Mouse (Mus musculus): ENCODE data around the gene Grrp1. TPM values are rescaled to one million over a fixed set of nuclear protein-coding genes. Genes with fewer than 3 reads are reported as not detected.
"Not testable (repeated sequence)": the region's sequence is repeated elsewhere in the genome, so short reads cannot be mapped to it uniquely, and the experiment has no call there.

Gene Grrp1
- not detected for polyA plus RNA-seq (2017; shearing (Covaris generic))

DNA sequence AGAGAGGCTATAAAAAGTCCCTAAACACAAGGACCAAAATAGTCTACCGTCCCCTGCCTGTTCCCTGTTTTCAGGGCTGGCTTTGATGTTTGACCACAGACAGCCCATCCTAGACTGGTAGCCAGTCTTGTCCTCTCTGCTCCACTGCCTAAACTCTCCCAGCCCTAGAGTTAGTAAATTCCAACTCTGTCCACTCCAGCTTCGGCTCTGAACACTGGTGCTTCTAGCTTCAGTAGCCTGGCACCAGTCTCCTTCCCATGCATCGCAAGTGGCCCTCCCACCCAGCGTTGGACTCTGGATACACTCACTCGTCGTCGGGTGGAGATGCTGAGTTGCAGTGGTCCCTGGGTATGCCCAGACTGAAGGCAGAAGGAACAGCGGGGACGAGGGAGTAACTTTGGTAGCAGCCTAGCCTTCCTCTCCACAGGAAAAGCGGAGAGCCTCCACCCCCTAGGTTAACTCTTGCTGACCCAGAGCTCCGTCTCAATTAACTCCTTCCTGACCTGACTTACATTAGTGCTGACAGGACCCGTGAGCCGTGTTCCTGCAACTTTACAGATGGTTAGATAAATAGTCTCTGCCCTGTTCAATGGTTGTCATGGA, at the start of gene Grrp1:
Gene Grrp1, minus strand, starts transcription at position 385 of the 603 bp plus-strand sequence.
- no peak for ATAC-seq

DNA sequence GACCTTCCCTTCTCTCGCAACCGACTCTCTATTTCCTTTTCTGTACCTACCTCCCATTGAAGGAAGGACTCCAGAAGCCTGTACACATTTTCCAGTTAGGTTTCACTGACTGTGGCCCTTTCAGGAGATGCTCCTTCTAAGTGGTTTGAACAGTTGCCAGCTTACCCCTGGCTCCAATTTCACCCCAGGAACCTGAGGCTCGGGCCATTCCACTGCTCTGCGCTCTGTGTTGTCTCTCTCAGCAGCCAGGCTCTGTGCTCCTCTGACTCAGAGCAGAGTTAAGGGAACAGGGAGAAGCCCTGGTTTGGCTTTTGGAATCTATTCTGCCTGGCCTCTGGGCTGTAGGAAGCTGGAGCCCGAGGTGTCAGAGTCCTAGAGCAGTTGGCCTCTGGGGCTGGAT, 48.2 kb upstream of the Grrp1 start:
- ATAC-seq: no peak

DNA sequence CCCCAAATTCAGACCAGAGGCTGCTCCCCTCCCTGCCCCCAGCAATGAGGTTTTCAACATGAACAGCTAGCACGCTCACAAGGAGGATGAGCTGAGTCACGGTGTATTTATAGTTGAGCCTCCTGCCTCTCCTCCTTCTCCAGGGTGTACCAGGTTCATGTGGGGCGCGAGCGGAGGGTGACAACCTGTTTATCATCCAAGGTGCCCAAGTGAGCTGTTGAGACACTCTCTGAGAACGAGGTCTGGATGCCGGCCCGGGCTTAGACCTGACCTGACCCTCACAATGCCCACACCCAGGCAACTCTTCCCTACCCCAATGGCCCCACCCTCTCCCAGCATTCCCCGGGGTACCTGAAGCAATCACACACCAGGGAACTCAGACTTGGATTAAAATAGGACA, 46.4 kb upstream of the Grrp1 start:
- no peak for ATAC-seq

GRCm38 (mm10) chr4:134299498-134299810, 45.5 kb upstream of the Grrp1 start:
- ATAC-seq: no peak

GRCm38 (mm10) chr4:134298626-134299497, 45.0 kb upstream of the Grrp1 start:
- no peak for ATAC-seq

DNA sequence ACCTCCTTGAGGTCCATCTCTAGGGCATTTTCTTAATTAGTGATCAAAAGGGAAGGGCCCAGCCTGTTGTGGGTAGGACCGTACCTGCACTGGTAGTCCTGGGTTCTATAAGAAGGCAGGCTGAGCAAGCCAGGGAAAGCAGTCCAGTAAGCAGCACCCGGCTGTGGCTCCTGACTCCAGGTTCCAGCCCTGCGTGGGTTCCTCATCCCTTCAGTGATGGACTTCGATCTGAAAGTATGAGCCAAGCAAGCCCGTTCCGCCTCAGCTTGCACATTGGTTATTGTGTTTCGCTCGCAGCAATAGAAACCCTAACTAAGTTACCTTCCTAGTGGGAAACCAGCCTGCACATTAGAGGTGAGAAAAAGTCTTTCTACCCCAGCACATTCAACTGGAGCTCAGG, 43.5 kb upstream of the Grrp1 start:
- ATAC-seq: no peak

DNA sequence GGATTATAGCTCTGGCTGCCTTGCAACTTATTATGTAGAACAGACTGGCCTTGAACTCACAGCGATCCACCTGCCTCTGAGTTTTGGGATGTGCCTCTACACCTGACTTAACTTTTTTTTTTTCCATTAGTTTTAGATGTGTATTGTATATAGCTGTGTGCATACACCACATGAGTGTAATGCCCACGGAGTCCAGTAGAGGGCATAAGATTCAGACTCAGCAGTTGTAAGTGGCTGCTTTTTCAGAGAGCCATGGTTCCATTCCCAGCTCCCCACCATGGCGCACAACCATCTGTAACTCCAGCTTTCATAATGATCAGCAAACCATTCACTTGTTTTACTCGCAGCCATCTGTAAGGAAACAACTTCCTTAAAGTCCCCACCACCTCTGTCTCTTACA, 42.6 kb upstream of the Grrp1 start:
- ATAC-seq: no peak

GRCm38 (mm10) chr4:134296096-134296495, 42.2 kb upstream of the Grrp1 start:
- ATAC-seq: not testable (repeated sequence)

DNA sequence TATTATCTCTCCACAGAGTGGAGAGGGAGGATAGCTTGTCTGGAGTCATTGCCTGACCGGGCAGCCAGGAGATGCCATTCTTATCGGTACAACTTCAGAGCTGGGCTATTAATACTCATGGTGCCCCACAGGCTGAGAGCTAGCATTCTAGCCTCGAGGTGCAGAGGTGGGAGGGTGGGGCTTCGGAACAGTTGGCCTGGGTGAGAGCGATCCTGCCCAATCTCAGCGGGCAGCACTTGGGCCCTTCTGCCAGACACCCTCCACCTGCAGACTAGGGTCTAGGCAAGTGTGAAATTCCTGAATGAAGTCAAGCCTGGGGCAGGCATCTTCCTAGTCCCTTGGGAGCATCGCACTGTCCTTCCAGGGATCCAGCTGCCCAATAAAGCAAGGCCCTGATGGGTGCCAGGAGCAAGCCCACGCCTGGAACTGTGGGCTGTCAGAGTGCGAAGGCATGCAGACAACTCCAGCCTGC, 39.8 kb upstream of the Grrp1 start:
- ATAC-seq: no peak

- peak; percentile 53 for ATAC-seq
Measured at GRCm38 (mm10) chr4:134293061-134293691, 39.3 kb upstream of the Grrp1 start.

DNA sequence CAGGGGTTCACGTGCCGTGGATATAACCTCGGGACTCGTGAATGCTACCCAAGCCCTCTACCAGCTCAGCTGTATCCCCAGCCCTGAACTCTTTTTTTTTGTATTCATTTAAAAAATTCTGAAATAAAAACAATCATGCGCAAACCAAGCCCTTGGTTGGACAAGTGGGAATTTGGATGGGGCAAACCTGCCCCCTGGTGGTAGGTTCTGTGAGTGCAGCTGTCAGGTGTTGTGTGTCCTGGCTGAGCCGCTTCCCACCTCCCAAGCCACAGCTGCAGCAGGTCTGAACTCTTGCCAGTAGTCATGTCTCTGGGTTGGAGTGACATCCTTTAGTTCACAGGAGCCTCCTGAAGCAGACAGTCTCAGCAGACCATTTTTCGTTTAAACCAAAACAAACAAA, 38.2 kb upstream of the Grrp1 start:
- peak; percentile 29 for ATAC-seq

DNA sequence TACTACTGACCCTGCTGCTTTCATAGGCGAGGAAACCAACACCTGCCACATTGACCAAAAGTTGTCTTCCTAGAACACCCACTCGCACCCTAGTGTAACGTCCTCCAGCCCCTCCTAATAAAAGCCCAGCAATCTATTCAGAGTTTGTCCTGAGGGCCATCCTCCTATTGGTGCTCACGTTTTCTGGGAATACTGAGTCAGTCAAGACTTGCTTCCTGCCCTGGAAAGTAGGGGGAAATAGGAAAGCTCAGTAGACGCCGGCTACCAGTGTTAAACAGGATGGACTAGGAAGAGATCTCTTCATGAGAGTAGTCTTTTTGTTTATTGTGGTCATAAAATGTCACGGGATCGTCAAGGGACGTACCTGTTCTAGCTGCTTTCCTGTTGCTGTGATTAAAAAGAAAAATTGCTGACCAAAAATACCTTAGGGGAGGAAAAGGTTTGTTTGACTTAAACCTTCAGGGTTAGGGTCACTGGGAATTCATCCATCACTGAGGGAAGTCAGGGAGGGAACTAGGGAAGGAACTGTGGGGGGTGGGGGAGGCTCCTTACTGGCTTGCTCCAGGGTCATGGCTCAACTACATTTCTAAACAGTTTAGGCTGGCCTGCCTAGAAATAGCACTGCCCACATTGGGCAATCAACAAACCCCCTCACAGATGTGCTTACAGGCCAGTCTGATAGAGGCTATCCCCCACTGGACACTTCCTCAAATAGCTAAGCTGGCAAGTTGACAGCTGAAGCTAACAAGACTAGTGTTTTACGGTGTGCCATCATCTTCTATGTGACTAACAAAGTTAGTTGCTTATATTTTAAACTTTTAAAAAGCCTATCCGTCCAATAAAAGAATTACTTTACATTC, 34.7 kb upstream of the Grrp1 start:
- no peak for ATAC-seq

- ATAC-seq: peak; percentile 71
Measured at GRCm38 (mm10) chr4:134287575-134288025, 33.7 kb upstream of the Grrp1 start, which contains the start of gene Pdik1l. Gene Pdik1l, minus strand, starts transcription at chr4:134287895.

DNA sequence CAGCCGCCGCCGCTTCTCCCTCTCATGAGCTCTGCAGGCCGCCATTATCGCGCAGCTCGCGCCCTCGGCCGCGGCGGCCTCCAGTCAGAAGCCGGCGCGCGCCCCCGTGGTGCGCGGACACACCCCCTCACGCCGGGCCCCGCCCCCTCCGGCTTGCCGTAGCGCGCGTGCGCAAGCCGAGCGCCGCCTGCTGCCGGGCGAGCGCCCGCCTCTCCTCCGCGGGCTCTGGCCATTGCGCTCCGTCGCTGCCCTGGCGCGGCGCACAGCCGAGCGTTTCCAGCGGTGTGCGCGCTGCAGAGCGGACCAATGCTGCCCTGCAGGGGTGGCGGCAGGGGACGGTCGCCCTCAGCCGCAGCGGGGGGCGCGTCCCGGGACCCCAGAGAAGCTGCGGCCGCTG, 33.3 kb upstream of the Grrp1 start:
- ATAC-seq: peak; percentile 73

GRCm38 (mm10) chr4:134286226-134287167, 32.6 kb upstream of the Grrp1 start:
- ATAC-seq: peak; percentile 11

DNA sequence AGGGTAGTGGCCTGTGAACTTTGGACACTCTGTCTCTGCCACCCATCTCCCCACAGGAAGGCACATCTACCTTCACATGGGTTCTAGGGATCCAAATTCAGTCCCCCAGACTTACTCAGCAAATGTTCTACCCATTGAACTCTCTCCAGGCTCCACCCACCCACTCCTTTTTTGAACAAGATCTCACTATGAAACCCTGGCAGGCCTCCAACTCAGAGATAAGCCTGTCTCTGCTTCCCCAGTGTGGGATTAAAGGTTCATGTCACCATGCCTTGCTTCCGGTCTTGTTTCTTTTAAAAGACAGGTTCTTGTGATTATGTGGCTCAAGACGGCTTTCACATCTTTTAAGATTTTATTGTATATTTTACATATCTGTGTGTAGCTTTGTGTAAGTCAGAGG, 31.0 kb upstream of the Grrp1 start:
- no peak for ATAC-seq

DNA sequence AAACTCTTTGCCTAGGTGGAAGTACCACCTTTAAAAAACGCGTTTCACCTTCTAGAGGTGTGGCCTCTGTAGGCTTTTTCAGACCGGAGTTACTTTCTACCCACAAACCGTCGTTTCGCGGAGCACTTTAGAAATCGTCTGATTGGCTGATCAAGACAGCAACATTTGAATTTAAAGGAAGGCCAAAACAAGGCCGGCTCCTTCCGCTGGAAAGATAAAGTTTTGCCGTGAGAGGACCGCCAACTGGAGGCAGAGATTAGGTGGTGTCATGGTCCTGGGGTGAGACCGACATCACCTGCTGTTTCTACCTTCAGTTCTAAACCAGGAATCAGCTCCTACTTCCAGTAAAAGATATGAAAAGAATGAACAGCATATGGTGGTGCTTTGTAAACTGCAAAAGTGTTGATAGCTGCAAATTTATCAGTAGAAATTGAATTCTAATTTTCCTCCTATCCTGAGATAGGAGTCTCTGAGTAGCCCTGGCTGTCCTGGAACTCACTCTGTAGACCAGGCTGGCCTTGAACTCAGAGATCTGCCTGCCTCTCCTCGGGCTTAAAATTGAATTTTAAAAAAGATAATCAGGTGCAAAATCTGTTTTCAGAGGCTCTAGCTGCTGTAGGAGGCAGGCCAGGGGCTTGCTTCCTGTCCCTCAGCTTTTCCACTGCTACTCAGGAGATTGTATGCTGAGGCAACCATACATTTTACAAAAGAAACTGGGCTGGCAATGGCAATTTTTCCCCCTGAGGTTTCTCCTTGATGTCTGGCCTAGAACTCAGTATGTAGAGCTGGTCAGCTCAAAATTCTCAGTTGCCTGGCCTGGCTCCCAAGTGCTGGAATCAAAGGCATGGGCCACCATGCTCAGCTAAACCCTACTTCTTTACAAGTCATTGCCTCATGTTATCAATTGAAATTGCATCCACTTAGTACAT, 19.8 kb upstream of the Grrp1 start:
- peak; percentile 97 for ATAC-seq

DNA sequence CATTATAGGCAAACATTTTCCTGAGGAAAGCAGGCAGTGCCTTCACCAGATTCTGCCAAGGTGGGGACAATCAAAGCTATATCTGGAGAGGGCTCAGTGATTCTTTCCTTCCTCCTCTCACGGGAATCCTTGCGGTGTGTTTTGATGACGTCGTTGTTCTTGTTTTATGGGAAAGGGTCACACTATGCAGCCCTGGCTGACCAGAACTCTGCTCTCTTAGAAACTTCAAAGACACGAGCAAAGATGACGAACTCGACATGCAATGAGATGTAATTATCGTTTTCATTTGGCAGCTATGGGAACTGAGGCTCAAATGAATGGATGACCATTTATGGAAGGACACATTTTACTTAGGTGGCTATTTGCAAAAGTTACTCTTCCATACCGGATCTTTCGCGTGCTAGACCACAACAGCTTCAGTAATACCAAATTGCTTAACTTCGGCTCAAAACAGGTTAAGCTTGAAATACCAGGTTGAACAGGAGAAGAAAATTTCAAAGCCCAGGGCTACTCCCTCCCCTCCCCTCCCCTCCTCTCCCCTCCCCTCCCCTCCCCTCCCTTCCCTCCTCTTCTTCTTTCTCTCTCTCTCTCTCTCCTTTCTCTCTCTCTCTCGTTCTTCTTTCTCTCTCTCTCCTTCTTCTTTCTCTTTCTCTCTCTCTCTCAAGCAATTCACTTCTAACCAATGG, 19.0 kb upstream of the Grrp1 start:
- no peak for ATAC-seq

DNA sequence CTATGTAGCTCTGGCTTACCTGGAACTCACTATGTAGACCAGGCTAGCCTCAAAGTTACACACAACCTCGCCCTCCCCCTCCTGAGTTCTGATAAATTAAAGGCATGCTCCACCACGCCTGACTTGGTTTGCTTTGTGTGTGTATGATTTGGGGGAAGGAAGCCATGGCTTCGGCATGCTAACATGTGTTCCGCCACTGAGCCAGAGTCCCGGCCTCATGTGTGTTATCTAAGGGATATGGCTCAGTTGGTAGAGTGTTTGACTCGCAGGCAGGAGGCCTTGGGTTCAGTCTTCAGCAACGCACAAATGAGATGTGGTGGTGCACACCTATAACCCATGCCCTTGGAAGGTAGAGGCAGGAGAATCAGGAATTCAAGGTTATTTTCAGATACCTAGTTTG, 18.1 kb upstream of the Grrp1 start:
- no peak for ATAC-seq

DNA sequence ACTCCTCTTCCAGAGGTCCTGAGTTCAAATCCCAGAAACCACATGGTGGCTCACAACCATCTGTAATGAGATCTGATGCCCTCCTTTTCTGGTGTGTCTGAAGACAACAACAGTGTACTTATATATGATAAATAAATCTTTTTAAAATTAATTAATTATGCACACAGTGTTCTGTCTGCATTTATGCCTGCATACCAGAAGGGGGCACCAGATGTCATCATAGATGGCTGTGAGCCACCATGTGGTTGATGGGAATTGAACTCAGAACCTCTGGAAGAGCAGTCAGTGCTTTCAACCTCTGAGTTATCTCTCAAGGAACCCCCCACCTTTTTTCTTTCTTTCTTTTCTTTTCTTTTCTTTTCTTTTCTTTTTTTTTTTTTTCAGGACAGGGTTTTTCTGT, 15.7 kb upstream of the Grrp1 start:
- ATAC-seq: not testable (repeated sequence)

Data from CD4-positive, CD25-positive, alpha-beta regulatory T cell, adult 4 months (primary cell).